Mouse (Mus musculus) bone marrow macrophage, adult 2 months (primary cell): ENCODE measurements around the gene Cntrl. TPM values are rescaled to one million over a fixed set of nuclear protein-coding genes. Genes with fewer than 3 reads are reported as not detected.

Experiments
- H3K27ac ChIP-seq: 2 replicates; pipeline ENCODE4 v1.5.1; 2012; ENCODE audit warnings: low read depth, low read length; ENCODE audit not compliant: insufficient read depth
- H3K4me1 ChIP-seq: 2 replicates; pipeline ENCODE4 v1.6.1; 2012; ENCODE audit warnings: low read length; ENCODE audit not compliant: control insufficient read depth, insufficient read depth
- H3K4me3 ChIP-seq: 2 replicates; pipeline ENCODE4 v1.5.1; 2012; ENCODE audit warnings: mild to moderate bottlenecking, low read length, moderate library complexity; ENCODE audit not compliant: insufficient read depth
- CTCF ChIP-seq: IDR thresholded peaks from 2 replicates; pipeline ENCODE4 v1.5.1; 2012; ENCODE audit warnings: low read depth, mild to moderate bottlenecking, low read length, moderate library complexity
- POLR2A ChIP-seq: IDR thresholded peaks from 2 replicates; pipeline ENCODE4 v1.6.1; 2012; ENCODE audit warnings: mild to moderate bottlenecking, low read depth, low read length, borderline replicate concordance
- polyA plus RNA-seq: library from polyadenylated mRNA; stranded (reverse); fragments of >200 nt; gene quantifications from 2 replicates; pipeline ENCODE4 v1.2.4, GENCODE M21; 2012; ENCODE audit not compliant: missing spikeins, insufficient read depth, insufficient read length

The Cntrl gene
- polyA plus RNA-seq, 1 experiment, result 46.0 TPM

GRCm38 (mm10) chr2:35169452-35169851 is 60.2 kb downstream of the Cntrl start:
- TF ChIP-seq POLR2A (no peak), CTCF (no peak)
- H3K4me3 ChIP-seq, result no peak overlapping the region
- H3K4me1 ChIP-seq, result peaks cover 34% of the 10 kb centered on the region
- H3K27ac ChIP-seq, result no peak overlapping the region

GRCm38 (mm10) chr2:35171341-35171861 is 62.1 kb downstream of the Cntrl start:
- no peak overlapping the region for H3K4me3 ChIP-seq

GRCm38 (mm10) chr2:35172246-35172645 is 63.0 kb downstream of the Cntrl start:
- peak overlapping the region; percentile 29 for H3K27ac ChIP-seq
- TF ChIP-seq CTCF (no peak), POLR2A (no peak)
- peaks cover 40% of the 10 kb centered on the region for H3K4me1 ChIP-seq
- H3K4me3 ChIP-seq, result no peak overlapping the region

More at GRCm38 (mm10) chr2:35171341-35171861, 62.1 kb downstream of the Cntrl start:
- Histone ChIP-seq H3K27ac (peak overlapping the region; percentile 29), H3K4me1 (peaks cover 40% of the 10 kb centered on the region)
- TF ChIP-seq POLR2A, result no peak
- TF ChIP-seq CTCF, result no peak

- H3K27ac ChIP-seq, result peak overlapping the region; percentile 48
- H3K4me1 ChIP-seq, result peaks cover 40% of the 10 kb centered on the region
- TF ChIP-seq POLR2A (no peak), CTCF (no peak)
- no peak overlapping the region for H3K4me3 ChIP-seq
Observed at GRCm38 (mm10) chr2:35173666-35174065, 64.4 kb downstream of the Cntrl start.

- Histone ChIP-seq H3K27ac (peak overlapping the region; percentile 83), H3K4me3 (no peak overlapping the region), H3K4me1 (peaks cover 40% of the 10 kb centered on the region)
- TF ChIP-seq POLR2A (no peak), CTCF (no peak)
Observed at GRCm38 (mm10) chr2:35174100-35174499, 64.8 kb downstream of the Cntrl start.

- TF ChIP-seq POLR2A, result no peak
- TF ChIP-seq CTCF, result no peak
- peaks cover 40% of the 10 kb centered on the region for H3K4me1 ChIP-seq
- no peak overlapping the region for H3K27ac ChIP-seq
- no peak overlapping the region for H3K4me3 ChIP-seq
Observed at GRCm38 (mm10) chr2:35175281-35176065, 66.2 kb downstream of the Cntrl start.

GRCm38 (mm10) chr2:35178153-35178552 is 68.9 kb downstream of the Cntrl start:
- Histone ChIP-seq H3K4me3 (no peak overlapping the region), H3K27ac (no peak overlapping the region), H3K4me1 (peaks cover 23% of the 10 kb centered on the region)
- no peak for TF ChIP-seq CTCF
- no peak for TF ChIP-seq POLR2A

- peaks cover 7% of the 10 kb centered on the region for H3K4me1 ChIP-seq
- TF ChIP-seq CTCF, result no peak
- TF ChIP-seq POLR2A, result no peak
- peak overlapping the region; percentile 64 for H3K27ac ChIP-seq
- H3K4me3 ChIP-seq, result no peak overlapping the region
Observed at GRCm38 (mm10) chr2:35183115-35183673, 73.9 kb downstream of the Cntrl start.

- H3K27ac ChIP-seq, result no peak overlapping the region
- H3K4me3 ChIP-seq, result no peak overlapping the region
- H3K4me1 ChIP-seq, result peaks cover 5% of the 10 kb centered on the region
- TF ChIP-seq CTCF, result no peak
- no peak for TF ChIP-seq POLR2A
Observed at GRCm38 (mm10) chr2:35188929-35189328, 79.6 kb downstream of the Cntrl start.

GRCm38 (mm10) chr2:35193976-35194375 is 84.7 kb downstream of the Cntrl start:
- H3K4me1 ChIP-seq, result peaks cover 21% of the 10 kb centered on the region
- TF ChIP-seq CTCF, result no peak
- TF ChIP-seq POLR2A, result no peak
- H3K4me3 ChIP-seq, result no peak overlapping the region
- peak overlapping the region; percentile 26; the same call in 1 of the 2 replicates for H3K27ac ChIP-seq
